ENCODE assay signal across 8 mouse cellular contexts in the genomic region with DNA sequence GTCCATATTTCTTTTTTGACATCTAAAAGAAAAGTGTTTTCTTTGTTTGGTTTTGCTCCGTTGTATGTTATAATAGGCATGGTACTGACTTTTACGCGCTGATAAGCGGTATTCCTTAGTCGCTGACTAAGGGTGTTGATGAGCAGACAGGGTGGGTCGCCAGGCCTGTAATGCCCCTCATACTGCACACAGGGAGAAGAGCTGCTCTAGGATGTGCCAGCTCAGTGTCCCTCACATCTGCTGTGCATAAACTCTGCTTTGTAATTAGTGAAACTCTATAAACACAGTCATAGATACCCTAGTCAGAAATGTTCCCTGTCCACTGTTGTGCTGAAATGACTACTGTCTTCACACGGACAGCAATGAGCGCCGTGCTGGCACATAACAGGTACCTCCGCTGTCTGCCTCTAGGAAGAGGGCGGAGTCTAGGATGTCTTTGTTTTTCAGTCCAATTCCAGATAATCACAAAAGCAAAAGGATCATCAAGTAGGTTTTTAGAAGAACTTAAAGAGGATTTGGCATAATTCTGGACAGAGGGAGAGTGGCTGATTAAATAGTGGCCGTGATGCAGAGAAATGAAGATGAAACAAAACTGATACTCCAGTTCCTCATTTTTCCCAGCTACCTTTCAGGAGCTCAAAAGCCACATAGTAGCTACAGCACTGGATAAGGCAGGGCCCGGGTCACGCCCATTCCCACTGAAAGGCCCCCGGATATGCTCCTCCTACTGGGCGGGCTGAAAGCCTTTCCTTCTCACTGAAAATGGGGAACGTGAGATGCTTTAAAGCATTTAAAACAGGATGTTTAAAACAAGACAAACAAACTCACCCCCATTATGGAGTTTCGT. TPM values are rescaled to one million over a fixed set of nuclear protein-coding genes. Genes with fewer than 3 reads are reported as not detected.
A peak's percentile ranks its signal among the peaks of the same experiment; 100 is the strongest.
DNase-seq lines count a peak whose midpoint lies in the region; ATAC-seq and TF ChIP-seq lines count a peak whose summit lies in the region.

No protein-coding gene starts in this region.

- no peaks in the 10 kb centered on the region for H3K36me3 ChIP-seq in neural tube, embryonic 11.5 days (ENCODE audit: control insufficient read depth, insufficient read depth, low read length)
- H3K36me3 ChIP-seq in lung, embryonic 16.5 days (ENCODE audit: control insufficient read depth, insufficient read depth, low read length): no peaks in the 10 kb centered on the region
- H3K36me3 ChIP-seq in stomach, postnatal 0 days (ENCODE audit: control insufficient read depth, insufficient read depth, low read length): no peaks in the 10 kb centered on the region

- 64% methylated on average over 18 of the region's 18 CpGs for WGBS in cerebellum, adult 2 months
- 50% methylated on average over 18 of the region's 18 CpGs for WGBS in neural tube, embryonic 11.5 days
- WGBS in lung, embryonic 16.5 days: 46% methylated on average over 18 of the region's 18 CpGs
- 59% methylated on average over 18 of the region's 18 CpGs for WGBS in stomach, postnatal 0 days

- no peak for TF ChIP-seq CTCF in cerebellum, adult 2 months (IDR thresholded peaks at IDR 0.05; ENCODE audit: borderline replicate concordance, insufficient read depth, low read depth, low read length)
- peak; percentile 27; the same call in 1 of the 2 replicates for TF ChIP-seq CTCF in stomach, postnatal 0 days (IDR thresholded peaks at IDR 0.05; ENCODE audit: low read depth)

- no peak for DNase-seq in cerebellum, adult 2 months
- DNase-seq in cerebellum, adult 18-20 months: no peak
- DNase-seq in neural tube, embryonic 11.5 days (ENCODE audit: low spot score): no peak
- DNase-seq in neural tube, embryonic 10.5 days (ENCODE audit: extremely low spot score, low spot score): no peak
- peak; percentile 24 for DNase-seq in stomach, postnatal 0 days (ENCODE audit: low spot score)
- no peak for DNase-seq in gastrocnemius, postnatal 36 days
- no peak for DNase-seq in testis, postnatal 10 days (ENCODE audit: low spot score)

- no peak; the same call in 1 of the 2 replicates for ATAC-seq in neural tube, embryonic 11.5 days (ENCODE audit: insufficient read depth, low FRiP score, low TSS enrichment)
- ATAC-seq in lung, embryonic 16.5 days (ENCODE audit: low read depth): peak; percentile 68
- no peak for ATAC-seq in stomach, postnatal 0 days (ENCODE audit: low FRiP score, low TSS enrichment)

- peak overlapping the region; percentile 13; the same call in 1 of the 2 replicates for H3K27ac ChIP-seq in cerebellum, adult 2 months (ENCODE audit: insufficient read depth, low read length)
- H3K27ac ChIP-seq in neural tube, embryonic 11.5 days (ENCODE audit: low read depth, low read length): no peak overlapping the region
- no peak overlapping the region for H3K27ac ChIP-seq in lung, embryonic 16.5 days (ENCODE audit: low read length)
- no peak overlapping the region for H3K27ac ChIP-seq in stomach, postnatal 0 days (replicated peaks)

- H3K9ac ChIP-seq in neural tube, embryonic 11.5 days (ENCODE audit: low read length): no peak overlapping the region
- H3K9ac ChIP-seq in lung, embryonic 16.5 days (ENCODE audit: low read length): no peak overlapping the region
- no peak overlapping the region for H3K9ac ChIP-seq in stomach, postnatal 0 days (ENCODE audit: low read length)

- H3K4me2 ChIP-seq in neural tube, embryonic 11.5 days (ENCODE audit: low read depth): 0 out of 2 replicates have a peak overlapping the region, but pooled peaks have one; percentile 5
- H3K4me2 ChIP-seq in lung, embryonic 16.5 days (ENCODE audit: low read depth, low read length): peak overlapping the region; percentile 44
- H3K4me2 ChIP-seq in stomach, postnatal 0 days (replicated peaks; ENCODE audit: low read depth): peak overlapping the region; percentile 25; the same call in 1 of the 2 replicates

- no peak for TF ChIP-seq EP300 in stomach, postnatal 0 days (optimal IDR thresholded peaks at IDR 0.05)

- H3K4me3 ChIP-seq in cerebellum, adult 2 months (replicated peaks; ENCODE audit: insufficient read depth, low read depth, low read length): no peak overlapping the region
- H3K4me3 ChIP-seq in neural tube, embryonic 11.5 days (ENCODE audit: low read depth, low read length): no peak overlapping the region
- H3K4me3 ChIP-seq in lung, embryonic 16.5 days (ENCODE audit: low read length): peak overlapping the region; percentile 29
- H3K4me3 ChIP-seq in stomach, postnatal 0 days (ENCODE audit: low read depth, low read length): no peak overlapping the region

- no peaks in the 10 kb centered on the region for H3K27me3 ChIP-seq in cerebellum, adult 2 months (ENCODE audit: control insufficient read depth, insufficient read depth, low read length)
- no peaks in the 10 kb centered on the region for H3K27me3 ChIP-seq in neural tube, embryonic 11.5 days (ENCODE audit: control insufficient read depth, insufficient read depth, low read length)
- no peaks in the 10 kb centered on the region for H3K27me3 ChIP-seq in lung, embryonic 16.5 days (ENCODE audit: control insufficient read depth, insufficient read depth, low read depth, low read length)
- H3K27me3 ChIP-seq in stomach, postnatal 0 days (ENCODE audit: control insufficient read depth, insufficient read depth, low read length): no peaks in the 10 kb centered on the region

- no peaks in the 10 kb centered on the region for H3K4me1 ChIP-seq in cerebellum, adult 2 months (ENCODE audit: control insufficient read depth, insufficient read depth, low read length)
- H3K4me1 ChIP-seq in neural tube, embryonic 11.5 days (ENCODE audit: control insufficient read depth, insufficient read depth, low read length): no peaks in the 10 kb centered on the region; the same call in 1 of the 2 replicates
- H3K4me1 ChIP-seq in lung, embryonic 16.5 days (replicated peaks; ENCODE audit: control insufficient read depth, insufficient read depth, low read length): 0 out of 2 replicates have a peak, but pooled peaks cover 2% of the 10 kb centered on the region
- H3K4me1 ChIP-seq in stomach, postnatal 0 days (replicated peaks; ENCODE audit: control insufficient read depth, insufficient read depth): no peaks in the 10 kb centered on the region

- intact Hi-C loops in gastrocnemius, postnatal 36 days (cut with DNase I): no loop called here

- no peaks in the 10 kb centered on the region for H3K9me3 ChIP-seq in neural tube, embryonic 11.5 days (ENCODE audit: control insufficient read depth, low read length)
- H3K9me3 ChIP-seq in lung, embryonic 16.5 days (ENCODE audit: control insufficient read depth, low read length): no peaks in the 10 kb centered on the region
- H3K9me3 ChIP-seq in stomach, postnatal 0 days (ENCODE audit: control insufficient read depth, low read length): no peaks in the 10 kb centered on the region

- TF ChIP-seq POLR2A in cerebellum, adult 2 months (IDR thresholded peaks at IDR 0.05; ENCODE audit: borderline replicate concordance, insufficient read depth, low read length): no peak

RNA-seq across cellular contexts. Expression of gene Ly75, which starts 28.3 kb away (rescaled TPM):
- polyA plus RNA-seq in cerebellum, adult 2 months (2012; rRNA removed): 0.76 and 0.92 TPM in 2 replicates
- 2.1 and 2.6 TPM in 2 replicates for polyA plus RNA-seq in neural tube, embryonic 11.5 days (2014; fragmentation: Nextera tagmentation; extraction: Ambion mirVana)
- 1.9 and 2.4 TPM in 2 replicates for polyA plus RNA-seq in lung, embryonic 16.5 days (2015; fragmentation: Nextera tagmentation; extraction: Ambion mirVana)
- polyA plus RNA-seq in stomach, postnatal 0 days (2015; fragmentation: Nextera tagmentation; extraction: Ambion mirVana): 0.18 and 0.23 TPM in 2 replicates
- under 1 TPM; 0.07 to 0.54 TPM for total RNA-seq in gastrocnemius, postnatal 36 days (2021)
